Mouse (Mus musculus) liver, embryonic 11.5 days (tissue): ENCODE data around the gene Tmem52. TPM values are rescaled to one million over a fixed set of nuclear protein-coding genes. Genes with fewer than 3 reads are reported as not detected.
A peak's percentile ranks its signal among the peaks of the same experiment; 100 is the strongest.

ENCODE experiments used
- ATAC-seq: fragments of 200-750 bp; cut with Nextera tagmentation; replicated peaks from 2 replicates; pipeline ENCODE4 v1.8.0; 2017; ENCODE audit warnings: moderate number of reproducible peaks, mild to moderate bottlenecking, moderate TSS enrichment, moderate library complexity; ENCODE audit not compliant: low FRiP score
- DNase-seq: peaks from one replicate; pipeline ENCODE4 v3.0.0-alpha.2; 2017; ENCODE audit warnings: low spot score
- H3K27ac ChIP-seq: fragments of 300-500 bp; sonication (generic); 2 replicates; pipeline ENCODE4 v1.5.1; 2014; ENCODE audit warnings: mild to moderate bottlenecking, low read depth, low read length, control low read depth
- H3K27me3 ChIP-seq: fragments of 300-500 bp; sonication (generic); replicated peaks from 2 replicates; pipeline ENCODE4 v1.6.1; 2014; ENCODE audit warnings: low read length, mixed read lengths; ENCODE audit not compliant: control insufficient read depth, insufficient read depth
- H3K36me3 ChIP-seq: fragments of 300-500 bp; sonication (generic); 2 replicates; pipeline ENCODE4 v1.6.1; 2014; ENCODE audit warnings: mild to moderate bottlenecking, low read length, moderate library complexity, mixed read lengths; ENCODE audit not compliant: control insufficient read depth, insufficient read depth
- H3K4me1 ChIP-seq: fragments of 300-500 bp; sonication (generic); replicated peaks from 2 replicates; pipeline ENCODE4 v1.6.1; 2014; ENCODE audit warnings: low read length, mixed read lengths; ENCODE audit not compliant: control insufficient read depth, insufficient read depth
- H3K4me2 ChIP-seq: fragments of 300-500 bp; sonication (generic); 2 replicates; pipeline ENCODE4 v1.6.1; 2014; ENCODE audit warnings: mild to moderate bottlenecking, control low read depth, moderate library complexity
- H3K4me3 ChIP-seq: fragments of 300-500 bp; sonication (generic); 2 replicates; pipeline ENCODE4 v1.5.1; 2014; ENCODE audit warnings: low read depth, low read length, control low read depth
- H3K9ac ChIP-seq: fragments of 300-500 bp; sonication (generic); 2 replicates; pipeline ENCODE4 v1.6.1; 2014; ENCODE audit warnings: low read depth, low read length, control low read depth
- H3K9me3 ChIP-seq: fragments of 300-500 bp; sonication (generic); 2 replicates; pipeline ENCODE4 v1.6.1; 2016; ENCODE audit warnings: low read length, inconsistent platforms, mixed read lengths; ENCODE audit not compliant: control insufficient read depth
- WGBS: fragments of 180-500 bp; shearing (Covaris S2); extraction: QIAGEN DNeasy Blood & Tissue Kit; methylation state at CpG from one replicate; pipeline ENCODE4 v1.1.7; 2014; 5-methylcytosine and 5-hydroxymethylcytosine counted together
- polyA plus RNA-seq: library from polyadenylated mRNA; unstranded; fragments of >200 nt; fragmentation: Nextera tagmentation; extraction: Ambion mirVana; gene quantifications from 2 replicates; pipeline ENCODE4 v1.2.1, GENCODE M21; 2014

Gene Tmem52
- polyA plus RNA-seq, 1 experiment from 2014 or later = not detected

GRCm38 (mm10) chr4:155482125-155482480 lies 13.2 kb downstream of the Tmem52 start:
- DNase-seq (no peak), ATAC-seq (no peak)
- Histone ChIP-seq H3K27ac (no peak overlapping the region), H3K9me3 (no peaks in the 10 kb centered on the region), H3K27me3 (no peaks in the 10 kb centered on the region), H3K36me3 (no peaks in the 10 kb centered on the region), H3K4me2 (no peak overlapping the region), H3K4me3 (no peak overlapping the region), H3K4me1 (no peaks in the 10 kb centered on the region), H3K9ac (no peak overlapping the region)
- 85% methylated on average over 6 of the region's 6 CpGs for WGBS

DNA sequence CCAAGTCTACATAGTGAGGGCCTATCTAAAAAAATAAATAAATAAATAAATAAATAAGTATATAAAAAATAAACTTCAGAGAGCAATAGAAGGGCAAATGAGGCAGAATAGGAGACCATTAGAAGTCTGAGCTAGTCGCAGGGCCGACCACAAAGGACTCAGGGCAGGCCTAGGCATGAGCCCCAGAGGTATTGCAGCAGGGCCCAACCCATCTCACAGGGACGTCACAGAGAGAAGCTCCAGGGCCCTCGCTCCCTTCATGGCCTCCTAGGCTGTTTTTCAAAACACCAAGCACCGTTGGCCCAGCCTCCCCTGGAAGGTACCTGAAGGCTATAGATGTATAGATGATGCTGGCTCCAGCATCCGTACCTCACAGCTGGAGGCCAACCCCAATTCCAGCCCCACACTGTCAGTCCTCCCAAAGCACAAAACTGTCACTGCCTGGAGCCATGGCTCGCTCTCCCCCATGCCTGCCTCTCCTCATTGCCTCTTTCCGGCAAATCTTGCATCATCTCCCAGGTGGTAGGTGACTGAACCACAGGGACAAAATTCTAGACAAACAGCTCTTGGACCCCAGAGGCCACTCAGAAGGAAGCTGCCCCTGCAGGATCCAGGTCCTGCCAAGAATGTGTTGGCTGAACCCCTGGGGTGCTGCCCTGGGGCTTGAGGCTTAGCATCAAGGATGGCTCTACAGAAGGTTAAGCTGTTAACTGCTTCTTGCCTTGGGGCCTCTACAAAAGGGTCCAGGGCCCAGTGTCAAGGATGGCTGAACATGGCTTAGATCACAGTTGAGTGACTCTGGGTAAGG lies 14.0 kb downstream of the Tmem52 start:
- no peaks in the 10 kb centered on the region for H3K27me3 ChIP-seq
- H3K9me3 ChIP-seq = no peaks in the 10 kb centered on the region
- no peak overlapping the region for H3K9ac ChIP-seq
- DNase-seq (no peak), ATAC-seq (no peak)
- H3K36me3 ChIP-seq = no peaks in the 10 kb centered on the region
- H3K4me1 ChIP-seq = peaks cover 6% of the 10 kb centered on the region
- H3K4me3 ChIP-seq = no peak overlapping the region
- H3K4me2 ChIP-seq = no peak overlapping the region
- 78% methylated on average over 8 of the region's 8 CpGs for WGBS
- H3K27ac ChIP-seq = no peak overlapping the region

GRCm38 (mm10) chr4:155485521-155485920 lies 16.6 kb downstream of the Tmem52 start:
- no peaks in the 10 kb centered on the region for H3K9me3 ChIP-seq
- no peak overlapping the region for H3K9ac ChIP-seq
- H3K4me3 ChIP-seq = no peak overlapping the region
- DNase-seq (no peak), ATAC-seq (no peak)
- H3K36me3 ChIP-seq = no peaks in the 10 kb centered on the region
- H3K4me1 ChIP-seq = peaks cover 32% of the 10 kb centered on the region
- no peak overlapping the region for H3K27ac ChIP-seq
- 61% methylated on average over 3 of the region's 3 CpGs for WGBS
- no peak overlapping the region for H3K4me2 ChIP-seq
- no peaks in the 10 kb centered on the region for H3K27me3 ChIP-seq

- ATAC-seq (no peak), DNase-seq (no peak)
- Histone ChIP-seq H3K36me3 (no peaks in the 10 kb centered on the region), H3K4me3 (no peak overlapping the region), H3K27ac (peak overlapping the region; percentile 57), H3K9me3 (no peaks in the 10 kb centered on the region), H3K4me1 (peaks cover 36% of the 10 kb centered on the region), H3K27me3 (no peaks in the 10 kb centered on the region), H3K9ac (no peak overlapping the region), H3K4me2 (peak overlapping the region; percentile 36)
- WGBS = 28% methylated on average over 3 of the region's 3 CpGs
Measured at GRCm38 (mm10) chr4:155487746-155488145, 18.8 kb downstream of the Tmem52 start.

GRCm38 (mm10) chr4:155488232-155489025 lies 19.5 kb downstream of the Tmem52 start:
- peak overlapping the region; percentile 32 for H3K9ac ChIP-seq
- H3K4me1 ChIP-seq = peaks cover 43% of the 10 kb centered on the region
- H3K4me3 ChIP-seq = no peak overlapping the region
- H3K27me3 ChIP-seq = no peaks in the 10 kb centered on the region
- peak overlapping the region; percentile 76 for H3K27ac ChIP-seq
- no peaks in the 10 kb centered on the region for H3K9me3 ChIP-seq
- WGBS = 51% methylated on average over 8 of the region's 8 CpGs
- peak overlapping the region; percentile 36 for H3K4me2 ChIP-seq
- no peaks in the 10 kb centered on the region for H3K36me3 ChIP-seq
- DNase-seq (no peak), ATAC-seq (peak; percentile 40)

DNA sequence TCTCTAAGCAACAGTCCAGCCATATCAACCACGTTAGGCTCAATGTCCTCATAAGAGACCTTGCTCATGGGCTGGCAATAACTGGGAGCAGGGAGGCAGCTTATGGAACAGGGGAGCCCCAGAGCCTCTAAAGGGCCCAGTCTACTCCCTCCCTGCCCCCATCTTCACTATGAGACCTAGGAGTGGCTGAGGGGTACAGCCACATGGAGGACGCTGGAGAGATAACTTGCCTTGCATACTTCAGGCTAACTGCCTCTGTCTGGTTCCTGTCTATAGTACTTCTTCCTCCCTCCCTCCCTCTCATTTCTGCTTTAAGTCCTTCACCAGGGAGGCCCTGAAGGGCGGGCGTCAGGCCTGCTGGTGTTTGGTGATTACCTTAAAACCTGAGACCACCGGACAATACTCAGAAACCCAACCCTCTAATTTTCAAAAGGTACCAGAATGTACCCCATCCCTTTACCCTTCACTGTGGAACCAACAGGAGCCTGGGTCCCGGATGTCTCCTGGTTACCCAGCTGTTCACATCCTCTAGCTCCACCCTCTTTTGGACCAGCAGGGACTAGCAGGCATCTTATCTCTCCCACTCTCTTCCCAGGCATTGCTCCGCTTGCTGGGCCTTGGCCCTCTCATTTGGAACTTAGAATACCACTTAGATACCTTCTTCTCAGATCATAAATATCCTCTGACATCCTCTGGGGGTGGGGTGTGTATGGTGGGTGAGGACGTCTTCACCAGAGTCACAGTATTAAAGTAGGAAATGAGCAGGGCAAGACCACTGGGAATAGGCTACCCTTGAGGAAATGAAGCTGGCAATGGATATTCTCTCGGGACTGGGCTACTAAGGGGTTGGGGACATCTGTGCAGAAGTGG lies 20.4 kb downstream of the Tmem52 start:
- no peak for DNase-seq
- peaks cover 52% of the 10 kb centered on the region for H3K4me1 ChIP-seq
- 57% methylated on average over 9 of the region's 9 CpGs for WGBS

GRCm38 (mm10) chr4:155490456-155490855 lies 21.5 kb downstream of the Tmem52 start:
- peaks cover 59% of the 10 kb centered on the region for H3K4me1 ChIP-seq
- 36% methylated on average over 5 of the region's 5 CpGs for WGBS
- ATAC-seq (no peak), DNase-seq (no peak)
- peak overlapping the region; percentile 78 for H3K4me2 ChIP-seq
- peak overlapping the region; percentile 23; the same call in 1 of the 2 replicates for H3K27ac ChIP-seq
- peak overlapping the region; percentile 64 for H3K9ac ChIP-seq
- H3K4me3 ChIP-seq = peak overlapping the region; percentile 93
- H3K9me3 ChIP-seq = no peaks in the 10 kb centered on the region
- no peaks in the 10 kb centered on the region for H3K36me3 ChIP-seq
- no peaks in the 10 kb centered on the region for H3K27me3 ChIP-seq

More for the DNA sequence above, 20.4 kb downstream of the Tmem52 start:
- Histone ChIP-seq H3K9me3 (no peaks in the 10 kb centered on the region), H3K27ac (peak overlapping the region; percentile 76; the same call in 1 of the 2 replicates), H3K36me3 (no peaks in the 10 kb centered on the region), H3K27me3 (no peaks in the 10 kb centered on the region), H3K4me2 (peak overlapping the region; percentile 36), H3K4me3 (no peak overlapping the region; the same call in 1 of the 2 replicates), H3K9ac (no peak overlapping the region)
- no peak; the same call in 1 of the 2 replicates for ATAC-seq

DNA sequence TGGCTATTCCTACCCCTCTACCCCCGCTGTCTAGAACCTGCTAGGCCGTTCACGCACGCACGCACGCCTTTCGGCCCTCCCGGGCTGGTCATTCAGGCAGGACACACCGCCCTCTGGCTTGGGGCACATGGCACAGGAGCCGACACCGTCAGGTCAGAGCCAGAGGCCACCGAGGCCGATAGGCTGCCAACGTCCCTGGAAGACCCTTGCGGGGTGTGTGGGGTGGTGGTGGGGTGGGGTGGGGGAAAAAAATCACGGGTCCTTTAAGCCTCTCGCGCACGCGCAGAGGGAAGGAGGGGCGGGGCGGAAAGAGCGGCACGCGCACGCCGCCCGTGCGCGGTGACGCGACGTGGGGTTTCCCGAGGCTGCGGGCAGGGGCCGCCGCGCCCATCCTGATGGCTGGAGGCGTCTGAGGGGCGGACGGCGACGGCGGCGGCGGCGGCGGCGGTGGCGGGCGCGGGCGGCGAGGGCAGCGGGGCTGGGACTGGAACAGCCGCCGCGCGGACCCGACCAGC lies 22.1 kb downstream of the Tmem52 start, which contains the start of gene Gnb1:
Gene Gnb1, plus strand, starts transcription at position 372 of the 515 bp plus-strand sequence.
- WGBS = under 1% methylated on average over 59 of the region's 60 CpGs
- H3K27me3 ChIP-seq = no peaks in the 10 kb centered on the region
- no peaks in the 10 kb centered on the region for H3K9me3 ChIP-seq
- H3K27ac ChIP-seq = peak within 1 kb of the TSS; percentile 85
- peak within 1 kb of the TSS; percentile 95 for H3K9ac ChIP-seq
- ATAC-seq = peak; percentile 78
- H3K36me3 ChIP-seq = no peaks in the 10 kb centered on the region
- peak within 1 kb of the TSS; percentile 93 for H3K4me3 ChIP-seq
- peak; percentile 92 for DNase-seq
- peak within 1 kb of the TSS; percentile 78 for H3K4me2 ChIP-seq
- peaks cover 59% of the 10 kb centered on the region for H3K4me1 ChIP-seq
